Comparison of ENCODE assay signal across 13 mouse cellular contexts in the genomic region with DNA sequence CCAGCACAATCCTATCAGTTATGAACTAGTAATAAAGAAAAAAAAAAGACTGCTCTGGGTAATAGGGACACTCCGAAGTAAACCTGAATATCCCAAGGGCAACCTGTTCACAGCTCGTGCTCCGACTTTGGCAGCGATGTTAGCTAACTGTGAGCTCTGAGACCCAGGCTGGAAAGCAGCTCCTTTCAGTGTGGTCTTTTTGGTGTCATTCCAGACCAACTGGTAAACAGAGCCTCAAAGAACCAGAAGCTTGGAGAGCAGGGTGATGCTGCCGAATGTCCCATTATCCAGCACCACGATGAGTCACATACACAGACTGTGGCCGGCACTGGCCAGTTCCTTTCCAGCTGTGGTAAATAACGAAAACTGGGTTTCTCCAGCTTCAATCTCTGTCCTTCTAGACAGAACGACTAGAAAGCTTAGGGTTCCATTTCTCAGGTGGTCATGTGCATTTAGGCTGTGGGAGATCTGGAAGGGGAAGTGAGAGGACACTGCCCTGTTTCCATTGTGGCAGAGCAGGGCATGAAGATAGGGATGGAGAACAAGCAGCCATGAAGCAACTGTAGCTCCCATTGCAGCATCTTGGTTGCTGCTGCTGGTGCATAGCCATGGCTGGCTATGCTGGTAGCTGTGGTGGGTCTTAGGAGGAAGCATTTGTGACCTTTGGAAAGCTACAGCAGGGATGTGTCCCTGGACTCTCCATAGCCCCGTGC.
"Had no signal": no experiment of that assay in that cellular context is flagged by ENCODE, and none has a peak within 500 bp of the region (broad histone marks: within the 10 kb centered on the region; RNA-seq: fewer than 3 reads in every experiment).

No protein-coding gene starts in this region.

- H3K27me3 ChIP-seq: liver, embryonic 15.5 days; stomach, embryonic 15.5 days had no signal

- H3K27ac ChIP-seq: limb, embryonic 10.5 days; liver, embryonic 15.5 days; midbrain, embryonic 12.5 days; stomach, embryonic 15.5 days had no signal

- H3K4me1 ChIP-seq: limb, embryonic 10.5 days; liver, embryonic 15.5 days; megakaryocyte, embryonic 14.5 days; midbrain, embryonic 12.5 days; stomach, embryonic 15.5 days had no signal

- H3K4me3 ChIP-seq: limb, embryonic 10.5 days; liver, embryonic 15.5 days; megakaryocyte, embryonic 14.5 days; midbrain, embryonic 12.5 days; stomach, embryonic 15.5 days had no signal

- ATAC-seq: lung, postnatal 0 days had no signal

- DNase-seq: kidney, adult 8-10 months; kidney, postnatal 25 days; lung, adult 2 months; lung, postnatal 36 days; right cerebral cortex, postnatal 14 days; thymus, adult 2 months; thymus, postnatal 25 days had no signal
